Mouse (Mus musculus) MN1 (cell line): ENCODE data around the gene Apom.

Experiments
- DNase-seq: peaks from one replicate; pipeline ENCODE4 v3.0.0-alpha.2; 2016; ENCODE audit warnings: low spot score

The Apom gene

DNA sequence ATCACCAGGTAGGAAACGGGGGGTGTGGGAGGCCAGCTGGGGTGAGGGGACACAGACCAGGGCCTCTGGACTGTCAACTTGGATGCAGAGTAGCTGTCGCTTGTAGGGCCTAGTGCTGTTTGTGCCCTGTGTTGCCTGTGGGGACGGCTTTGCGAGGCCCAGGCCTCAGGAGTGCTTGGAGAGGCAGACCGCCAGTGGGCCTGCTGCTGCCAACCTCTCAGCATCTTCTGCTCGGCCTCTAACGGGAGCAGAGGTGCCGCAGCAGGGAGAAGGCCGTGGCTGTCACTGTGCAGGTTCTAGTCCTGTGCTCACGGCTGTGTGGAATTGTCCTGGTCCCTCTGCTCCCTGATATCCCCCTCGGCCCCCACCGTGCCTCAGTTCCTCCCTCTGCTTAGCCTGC lies 35.3 kb downstream of the Apom start:
- no peak for DNase-seq

- DNase-seq: no peak
These were observed 37.1 kb downstream of the Apom start for GRCm38 (mm10) chr17:35094475-35095365.

DNA sequence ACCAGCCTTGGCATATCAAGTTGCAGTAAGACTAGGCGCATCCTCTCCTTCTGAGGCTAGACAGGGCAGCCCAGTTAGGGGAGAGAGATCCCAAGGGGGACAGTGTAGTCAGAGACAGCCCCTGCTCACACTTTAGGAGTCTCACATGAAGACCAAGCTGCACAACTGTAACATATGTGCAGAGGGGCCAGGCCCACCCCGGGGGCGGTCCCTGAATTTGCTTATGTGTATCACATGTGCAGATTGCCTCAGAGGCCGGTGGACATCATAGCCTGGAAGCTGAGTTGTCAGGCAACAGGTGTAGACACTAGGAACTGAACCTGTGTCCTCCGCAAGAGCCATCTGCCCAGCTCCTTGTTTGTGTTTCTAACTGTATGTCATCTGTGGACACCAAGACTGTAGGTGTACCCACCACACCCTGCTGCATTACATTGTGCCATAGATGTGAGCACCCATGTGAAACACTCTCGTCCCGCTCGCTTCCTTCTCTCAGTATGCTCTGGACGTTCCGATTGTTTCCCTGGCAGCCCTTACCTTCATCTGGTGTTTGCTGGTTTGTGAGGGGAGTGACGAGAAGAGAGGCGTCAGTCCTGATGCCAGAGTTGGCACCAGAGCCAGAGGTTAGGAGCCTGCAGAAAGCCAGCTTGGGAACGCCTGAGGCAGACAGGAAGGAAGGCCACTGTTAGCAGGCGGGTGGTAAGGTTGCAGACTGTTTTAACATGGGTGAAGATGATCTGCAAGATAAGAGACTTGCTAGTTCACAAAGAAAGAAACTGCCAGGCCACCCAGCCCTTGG lies 39.2 kb downstream of the Apom start:
- peak; percentile 62 for DNase-seq

GRCm38 (mm10) chr17:35090166-35090932 lies 41.5 kb downstream of the Apom start:
- DNase-seq: peak; percentile 87

DNA sequence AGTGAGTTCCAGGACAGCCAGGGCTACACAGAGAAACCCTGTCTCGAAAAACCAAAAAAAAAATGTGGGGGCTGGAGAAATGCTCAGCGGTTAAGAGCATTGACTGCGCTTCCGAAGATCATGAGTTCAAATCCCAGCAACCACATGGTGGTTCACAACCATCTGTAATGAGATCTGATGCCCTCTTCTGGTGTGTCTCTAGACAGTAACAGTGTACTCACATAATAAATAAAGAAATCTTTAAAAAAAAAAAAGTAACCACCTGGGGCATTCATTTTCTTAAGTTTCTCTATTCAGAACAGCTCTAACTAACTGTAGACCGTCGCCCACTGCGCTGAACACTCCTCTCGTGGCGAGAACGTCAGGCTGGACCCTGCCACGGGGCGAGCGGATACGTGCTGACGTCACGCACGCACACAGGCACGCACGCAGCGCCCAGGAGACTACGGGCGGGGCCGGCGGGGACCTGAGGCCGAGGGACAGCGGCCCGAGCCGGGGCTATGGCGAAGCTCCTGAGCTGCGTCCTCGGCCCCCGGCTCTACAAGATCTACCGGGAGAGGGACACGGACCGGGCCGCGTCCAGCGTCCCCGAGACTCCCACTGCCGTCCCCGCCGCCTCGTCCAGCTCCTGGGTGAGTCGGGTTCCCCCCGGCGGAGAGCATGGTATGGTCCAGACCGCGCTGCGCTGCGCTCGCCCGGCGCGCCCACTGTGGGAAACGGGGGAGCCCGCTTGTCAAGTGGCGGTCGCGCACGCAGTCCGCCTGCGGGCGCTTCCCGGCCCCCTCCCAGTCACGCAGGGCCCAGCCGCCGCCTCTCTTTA lies 42.8 kb downstream of the Apom start, which contains the start of gene Abhd16a:
Gene Abhd16a, plus strand, starts transcription at position 439 of the 820 bp plus-strand sequence.
- peak; percentile 97 for DNase-seq

DNA sequence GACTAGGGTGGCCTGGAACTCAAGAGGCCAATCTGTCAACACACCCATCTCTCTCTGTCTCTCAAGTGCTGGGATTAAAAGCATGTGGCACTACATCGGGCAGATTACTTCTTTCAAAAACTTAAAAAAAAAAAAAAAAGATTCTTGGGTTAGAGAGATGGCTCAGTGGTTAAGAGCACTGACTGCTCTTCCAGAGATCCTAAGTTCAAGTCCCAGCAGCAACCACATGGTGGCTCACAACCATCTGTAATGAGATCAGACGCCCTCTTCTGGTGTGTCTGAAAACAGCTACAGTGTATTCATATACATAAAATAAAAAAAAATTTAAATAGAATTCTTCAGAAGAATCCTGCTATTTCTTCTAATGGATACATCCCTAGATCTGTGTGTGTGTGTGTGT lies 43.7 kb downstream of the Apom start:
- no peak for DNase-seq

DNA sequence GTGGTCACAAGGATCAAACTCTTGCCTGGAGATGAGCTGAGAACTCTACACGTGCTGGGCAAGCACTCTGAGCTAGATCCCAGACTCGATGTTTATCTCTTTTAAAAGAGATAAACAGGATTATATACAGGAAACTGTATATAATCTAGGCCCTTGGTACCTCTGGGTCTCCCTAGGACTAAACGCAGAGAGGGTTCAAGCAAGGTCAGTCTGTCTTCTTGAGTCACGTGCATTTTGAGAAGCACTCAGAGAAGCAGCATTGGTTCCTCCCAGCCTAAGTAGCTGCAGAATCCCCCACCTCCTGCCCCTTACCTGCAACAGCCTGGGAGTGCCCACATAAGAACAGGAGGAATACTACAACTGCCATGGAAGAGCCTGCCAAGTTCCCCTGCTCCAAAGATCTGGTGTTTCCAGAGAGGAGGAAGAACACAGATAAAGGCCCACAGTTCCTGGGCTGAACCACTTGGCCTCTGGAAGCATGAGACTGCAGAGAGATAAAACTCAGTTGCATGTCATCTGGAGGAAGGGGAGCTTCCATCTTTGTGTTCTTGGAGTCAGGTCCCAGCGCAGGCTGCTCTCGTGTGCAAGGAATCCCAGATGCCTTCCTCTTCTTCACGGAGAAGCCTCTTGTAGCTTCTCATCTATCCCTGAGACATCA lies 46.5 kb downstream of the Apom start, which contains the start of gene Ly6g6f:
Gene Ly6g6f, minus strand, starts transcription at position 403 of the 658 bp plus-strand sequence.
- DNase-seq: no peak

- no peak for DNase-seq
These were observed 47.8 kb downstream of the Apom start for GRCm38 (mm10) chr17:35083929-35084497.

- peak; percentile 57 for DNase-seq
These were observed 48.8 kb downstream of the Apom start for GRCm38 (mm10) chr17:35082841-35083576.

- no peak for DNase-seq
These were observed 51.1 kb downstream of the Apom start for GRCm38 (mm10) chr17:35080710-35081109.

DNA sequence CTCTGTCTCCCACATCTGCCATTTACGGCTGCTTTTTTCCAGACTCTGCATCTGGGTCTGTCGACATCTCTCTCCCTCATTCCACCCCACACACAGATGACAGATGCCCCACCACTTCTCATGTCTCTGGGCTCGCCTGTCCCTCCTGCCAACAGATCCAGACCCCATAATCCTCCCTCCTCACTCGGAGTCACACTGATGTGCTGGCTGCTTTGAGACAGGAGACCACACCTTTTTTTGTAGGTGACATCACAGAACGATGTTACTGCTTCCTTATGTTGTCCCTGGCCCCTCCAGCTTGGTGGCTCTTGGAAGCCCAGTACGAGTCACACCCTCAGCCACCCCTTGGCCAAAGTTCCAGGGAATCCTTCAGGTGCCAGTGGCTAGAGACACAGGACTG lies 51.6 kb downstream of the Apom start:
- no peak for DNase-seq

GRCm38 (mm10) chr17:35079778-35080177 lies 52.1 kb downstream of the Apom start:
- no peak for DNase-seq
